Mouse (Mus musculus) heart, adult 11 months (tissue): Measurements from ENCODE around the gene Rab3gap2.
A peak's percentile ranks its signal among the peaks of the same experiment; 100 is the strongest.

ENCODE experiments used
- DNase-seq: peaks from one replicate; pipeline ENCODE4 v3.0.0; 2022

Gene Rab3gap2

GRCm38 (mm10) chr1:185227766-185228165 lies 23.8 kb downstream of the Rab3gap2 start:
- peak; percentile 68 for DNase-seq

- peak; percentile 95 for DNase-seq
Measured at GRCm38 (mm10) chr1:185229406-185230201, 25.7 kb downstream of the Rab3gap2 start.

- no peak for DNase-seq
Measured at GRCm38 (mm10) chr1:185235837-185236236, 31.9 kb downstream of the Rab3gap2 start.

- DNase-seq = no peak
Measured at GRCm38 (mm10) chr1:185236530-185236929, 32.6 kb downstream of the Rab3gap2 start.

GRCm38 (mm10) chr1:185243013-185243412 lies 39.1 kb downstream of the Rab3gap2 start:
- peak; percentile 41 for DNase-seq

GRCm38 (mm10) chr1:185245456-185245855 lies 41.5 kb downstream of the Rab3gap2 start:
- DNase-seq = peak; percentile 86

- peak; percentile 59 for DNase-seq
Measured at GRCm38 (mm10) chr1:185247429-185248085, 43.6 kb downstream of the Rab3gap2 start.

GRCm38 (mm10) chr1:185248728-185249127 lies 44.8 kb downstream of the Rab3gap2 start:
- DNase-seq = peak; percentile 85

GRCm38 (mm10) chr1:185252351-185252750 lies 48.4 kb downstream of the Rab3gap2 start:
- DNase-seq = no peak

- DNase-seq = peak; percentile 81
Measured at GRCm38 (mm10) chr1:185253140-185253892, 49.4 kb downstream of the Rab3gap2 start.

- DNase-seq = peak; percentile 66
Measured at GRCm38 (mm10) chr1:185255336-185255735, 51.4 kb downstream of the Rab3gap2 start.

- peak; percentile 88 for DNase-seq
Measured at GRCm38 (mm10) chr1:185256753-185257152, 52.8 kb downstream of the Rab3gap2 start.

- DNase-seq = no peak
Measured at GRCm38 (mm10) chr1:185262565-185262964, 58.6 kb downstream of the Rab3gap2 start.

GRCm38 (mm10) chr1:185268675-185269074 lies 64.8 kb downstream of the Rab3gap2 start:
- no peak for DNase-seq

- no peak for DNase-seq
Measured at GRCm38 (mm10) chr1:185270403-185271097, 66.6 kb downstream of the Rab3gap2 start.

GRCm38 (mm10) chr1:185271373-185271772 lies 67.5 kb downstream of the Rab3gap2 start:
- no peak for DNase-seq

GRCm38 (mm10) chr1:185274819-185275545 lies 71.1 kb downstream of the Rab3gap2 start:
- DNase-seq = no peak

GRCm38 (mm10) chr1:185275976-185276375 lies 72.1 kb downstream of the Rab3gap2 start:
- no peak for DNase-seq

- DNase-seq = peak; percentile 96
Measured at GRCm38 (mm10) chr1:185277022-185277421, 73.1 kb downstream of the Rab3gap2 start.

GRCm38 (mm10) chr1:185279288-185279687 lies 75.4 kb downstream of the Rab3gap2 start:
- no peak for DNase-seq

GRCm38 (mm10) chr1:185280616-185281015 lies 76.7 kb downstream of the Rab3gap2 start:
- no peak for DNase-seq

GRCm38 (mm10) chr1:185282846-185283245 lies 78.9 kb downstream of the Rab3gap2 start:
- DNase-seq = no peak
